Mouse (Mus musculus): ENCODE data around the gene C1qa.

GRCm38 (mm10) chr4:136907033-136907432, 8.4 kb upstream of the C1qa start:
- TF ChIP-seq ZNF384 (IDR thresholded peaks at IDR 0.05; ENCODE audit: low read depth, low read length) (no peak), HCFC1 (IDR thresholded peaks at IDR 0.05; ENCODE audit: borderline replicate concordance, insufficient read depth, low read length) (no peak; the same call in 1 of the 2 replicates)

Data from ES-E14 (cell line).